Mouse (Mus musculus): ENCODE measurements around the gene Kiss1r. TPM values are rescaled to one million over a fixed set of nuclear protein-coding genes. Genes with fewer than 3 reads are reported as not detected.
"Not testable (repeated sequence)": the region's sequence is repeated elsewhere in the genome, so short reads cannot be mapped to it uniquely, and the experiment has no call there.

The Kiss1r gene
- total and polyA plus RNA-seq, 3 experiments: 0.10 to 1.5 (median 0.25) TPM

- H3K27me3 ChIP-seq (ENCODE audit: control insufficient read depth, insufficient read depth, low read length): no peaks in the 10 kb centered on the region
- intact Hi-C loops (cut with DNase I): no loop called here
- no peak overlapping the region for H3K27ac ChIP-seq
- 80% methylated on average over 9 of the region's 9 CpGs for WGBS
- no peak for DNase-seq
- no peak overlapping the region for H3K4me3 ChIP-seq
- H3K9ac ChIP-seq (ENCODE audit: low read depth, low read length): no peak overlapping the region
- H3K79me2 ChIP-seq (replicated peaks; ENCODE audit: control insufficient read depth, insufficient read depth, low read length): no peaks in the 10 kb centered on the region
- no peaks in the 10 kb centered on the region for H3K36me3 ChIP-seq (ENCODE audit: control insufficient read depth, insufficient read depth, low read length)
- H3K4me1 ChIP-seq (ENCODE audit: control insufficient read depth, insufficient read depth, low read length): peaks cover 3% of the 10 kb centered on the region; the same call in 1 of the 2 replicates
- TF ChIP-seq EP300 (IDR thresholded peaks at IDR 0.05; ENCODE audit: insufficient read depth, low read depth, low read length) (no peak), CTCF (IDR thresholded peaks at IDR 0.05) (no peak), POLR2A (IDR thresholded peaks at IDR 0.05; ENCODE audit: insufficient read depth, low read depth, low read length) (no peak)
These were observed 38.9 kb downstream of the Kiss1r start for GRCm38 (mm10) chr10:79955691-79956090.

GRCm38 (mm10) chr10:79956643-79957154 lies 39.9 kb downstream of the Kiss1r start:
- intact Hi-C loops (cut with DNase I): loop anchor here (1.0 kb wide), 1 partner anchor 121 kb away; no protein-coding TSS in a partner anchor
- H3K27me3 ChIP-seq (ENCODE audit: control insufficient read depth, insufficient read depth, low read length): no peaks in the 10 kb centered on the region
- no peak for TF ChIP-seq POLR2A (IDR thresholded peaks at IDR 0.05; ENCODE audit: insufficient read depth, low read depth, low read length)
- no peak for TF ChIP-seq EP300 (IDR thresholded peaks at IDR 0.05; ENCODE audit: insufficient read depth, low read depth, low read length)
- no peak for TF ChIP-seq CTCF (IDR thresholded peaks at IDR 0.05)
- no peak overlapping the region for H3K27ac ChIP-seq
- 61% methylated on average over 4 of the region's 4 CpGs for WGBS
- no peak overlapping the region for H3K9ac ChIP-seq (ENCODE audit: low read depth, low read length)
- no peak overlapping the region for H3K4me3 ChIP-seq
- no peaks in the 10 kb centered on the region for H3K79me2 ChIP-seq (replicated peaks; ENCODE audit: control insufficient read depth, insufficient read depth, low read length)
- no peak for DNase-seq
- no peaks in the 10 kb centered on the region for H3K36me3 ChIP-seq (ENCODE audit: control insufficient read depth, insufficient read depth, low read length)
- peaks cover 5% of the 10 kb centered on the region; the same call in 1 of the 2 replicates for H3K4me1 ChIP-seq (ENCODE audit: control insufficient read depth, insufficient read depth, low read length)

- DNase-seq: peak; percentile 85 to 88
- H3K27ac ChIP-seq: no peak overlapping the region
- H3K4me1 ChIP-seq (ENCODE audit: control insufficient read depth, insufficient read depth, low read length): peaks cover 5% of the 10 kb centered on the region; the same call in 1 of the 2 replicates
- TF ChIP-seq EP300 (IDR thresholded peaks at IDR 0.05; ENCODE audit: insufficient read depth, low read depth, low read length): peak; percentile 92
- TF ChIP-seq POLR2A (IDR thresholded peaks at IDR 0.05; ENCODE audit: insufficient read depth, low read depth, low read length): no peak
- peak; percentile 97 for TF ChIP-seq CTCF (IDR thresholded peaks at IDR 0.05)
- no peaks in the 10 kb centered on the region for H3K27me3 ChIP-seq (ENCODE audit: control insufficient read depth, insufficient read depth, low read length)
- H3K79me2 ChIP-seq (replicated peaks; ENCODE audit: control insufficient read depth, insufficient read depth, low read length): no peaks in the 10 kb centered on the region
- no peaks in the 10 kb centered on the region for H3K36me3 ChIP-seq (ENCODE audit: control insufficient read depth, insufficient read depth, low read length)
- no peak overlapping the region for H3K4me3 ChIP-seq
- intact Hi-C loops (cut with DNase I): loop anchor here (1.0 to 2.0 kb wide), 2 partner anchors 33 to 65 kb away; no protein-coding TSS in a partner anchor
- 19% methylated on average over 21 of the region's 21 CpGs for WGBS
- no peak overlapping the region for H3K9ac ChIP-seq (ENCODE audit: low read depth, low read length)
These were observed 41.5 kb downstream of the Kiss1r start for GRCm38 (mm10) chr10:79958140-79958816.

- H3K4me3 ChIP-seq: peak overlapping the region; percentile 27; the same call in 1 of the 2 replicates
- H3K27ac ChIP-seq: peak overlapping the region; percentile 78
- peak in 1 of 2 experiments; percentile 46 for DNase-seq
- not testable (repeated sequence) for H3K27me3 ChIP-seq (ENCODE audit: control insufficient read depth, insufficient read depth, low read length); H3K9ac ChIP-seq (ENCODE audit: low read depth, low read length); H3K4me1 ChIP-seq (ENCODE audit: control insufficient read depth, insufficient read depth, low read length); H3K79me2 ChIP-seq (replicated peaks; ENCODE audit: control insufficient read depth, insufficient read depth, low read length); H3K36me3 ChIP-seq (ENCODE audit: control insufficient read depth, insufficient read depth, low read length)
- intact Hi-C loops (cut with DNase I): loop anchor here (2.0 kb wide), 1 partner anchor 67 kb away; no protein-coding TSS in a partner anchor
- 28% methylated on average over 10 of the region's 10 CpGs for WGBS
These were observed 42.6 kb downstream of the Kiss1r start for GRCm38 (mm10) chr10:79959412-79959811.

GRCm38 (mm10) chr10:79959847-79960601 lies 43.3 kb downstream of the Kiss1r start, which contains the start of gene Wdr18:
Gene Wdr18, plus strand, starts transcription at chr10:79960152.
- intact Hi-C loops (cut with DNase I): loop anchor here (1.0 to 2.0 kb wide), 3 partner anchors 23 to 181 kb away; partner anchors contain the start of gene Cbarp

More at GRCm38 (mm10) chr10:79959847-79960601, 43.3 kb downstream of the Kiss1r start, which contains the start of gene Wdr18:
- Histone ChIP-seq H3K9ac (ENCODE audit: low read depth, low read length) (peak within 1 kb of the TSS; percentile 72), H3K4me1 (ENCODE audit: control insufficient read depth, insufficient read depth, low read length) (peaks cover 5% of the 10 kb centered on the region; the same call in 1 of the 2 replicates), H3K79me2 (replicated peaks; ENCODE audit: control insufficient read depth, insufficient read depth, low read length) (no peaks in the 10 kb centered on the region), H3K36me3 (ENCODE audit: control insufficient read depth, insufficient read depth, low read length) (no peaks in the 10 kb centered on the region), H3K4me3 (peak within 1 kb of the TSS; percentile 95), H3K27me3 (ENCODE audit: control insufficient read depth, insufficient read depth, low read length) (no peaks in the 10 kb centered on the region), H3K27ac (peak within 1 kb of the TSS; percentile 78)
- peak; percentile 70 for TF ChIP-seq POLR2A (IDR thresholded peaks at IDR 0.05; ENCODE audit: insufficient read depth, low read depth, low read length)
- peak; percentile 74; the same call in 1 of the 2 replicates for TF ChIP-seq EP300 (IDR thresholded peaks at IDR 0.05; ENCODE audit: insufficient read depth, low read depth, low read length)
- peak; percentile 91 for TF ChIP-seq CTCF (IDR thresholded peaks at IDR 0.05)
- under 1% methylated on average over 61 of the region's 61 CpGs for WGBS
- DNase-seq: peak; percentile 98 to 99

All from heart, adult 2 months (tissue).